In genomic region chr3:35269977-35270880, GRCm38 (mm10) we compare ENCODE assay signal across 16 mouse cellular contexts.
A peak's percentile ranks its signal among the peaks of the same experiment; 100 is the strongest.
DNase-seq lines count a peak whose midpoint lies in the region; ATAC-seq and TF ChIP-seq lines count a peak whose summit lies in the region.
"Had no signal": no experiment of that assay in that cellular context is flagged by ENCODE, and none has a peak within 500 bp of the region (broad histone marks: within the 10 kb centered on the region; RNA-seq: fewer than 3 reads in every experiment).

No protein-coding gene starts in this region.

- WGBS in forebrain, embryonic 10.5 days: 59% methylated on average over 7 of the region's 7 CpGs
- WGBS in forebrain, embryonic 16.5 days: 37% methylated on average over 7 of the region's 7 CpGs
- WGBS in forebrain, embryonic 14.5 days: 48% methylated on average over 7 of the region's 7 CpGs
- WGBS in hindbrain, postnatal 0 days: 35% methylated on average over 7 of the region's 7 CpGs
- 51% methylated on average over 7 of the region's 7 CpGs for WGBS in neural tube, embryonic 14.5 days

- ATAC-seq in forebrain, embryonic 16.5 days: no peak
- 0 out of 2 replicates have a peak, but pooled peaks have one; percentile 29 for ATAC-seq in forebrain, embryonic 14.5 days
- ATAC-seq in hindbrain, postnatal 0 days: peak; percentile 47; the same call in 1 of the 2 replicates
- peak; percentile 74; the same call in 1 of the 2 replicates for ATAC-seq in neural tube, embryonic 14.5 days (ENCODE audit: low read depth)
- ATAC-seq: intestine, embryonic 15.5 days had no signal

- H3K27me3 ChIP-seq in forebrain, embryonic 10.5 days (ENCODE audit: poor library complexity, severe bottlenecking): no peaks in the 10 kb centered on the region
- H3K27me3 ChIP-seq in forebrain, embryonic 16.5 days (replicated peaks; ENCODE audit: control insufficient read depth, insufficient read depth, low read length): no peaks in the 10 kb centered on the region
- H3K27me3 ChIP-seq in forebrain, embryonic 14.5 days (replicated peaks; ENCODE audit: control insufficient read depth, insufficient read depth, low read length): no peaks in the 10 kb centered on the region
- H3K27me3 ChIP-seq in hindbrain, postnatal 0 days (ENCODE audit: insufficient read depth, low read length): no peaks in the 10 kb centered on the region
- H3K27me3 ChIP-seq in neural tube, embryonic 14.5 days (ENCODE audit: control insufficient read depth, insufficient read depth, low read length): no peaks in the 10 kb centered on the region
- H3K27me3 ChIP-seq: intestine, embryonic 15.5 days; lung, embryonic 15.5 days had no signal

- no peaks in the 10 kb centered on the region for H3K9me3 ChIP-seq in forebrain, embryonic 10.5 days
- no peaks in the 10 kb centered on the region for H3K9me3 ChIP-seq in forebrain, embryonic 16.5 days (ENCODE audit: control insufficient read depth, low read length)
- H3K9me3 ChIP-seq in forebrain, embryonic 14.5 days (replicated peaks; ENCODE audit: control insufficient read depth, low read length): no peaks in the 10 kb centered on the region
- no peaks in the 10 kb centered on the region for H3K9me3 ChIP-seq in hindbrain, postnatal 0 days (ENCODE audit: low read length)
- H3K9me3 ChIP-seq in neural tube, embryonic 14.5 days (ENCODE audit: control insufficient read depth, low read length): no peaks in the 10 kb centered on the region
- H3K9me3 ChIP-seq: intestine, embryonic 15.5 days; lung, embryonic 15.5 days had no signal

- TF ChIP-seq CTCF in hindbrain, postnatal 0 days (IDR thresholded peaks at IDR 0.05; ENCODE audit: low read depth): no peak

- no peak overlapping the region for H3K4me2 ChIP-seq in forebrain, embryonic 16.5 days (ENCODE audit: low read length)
- H3K4me2 ChIP-seq in forebrain, embryonic 14.5 days (ENCODE audit: low read length): no peak overlapping the region
- no peak overlapping the region for H3K4me2 ChIP-seq in hindbrain, postnatal 0 days (ENCODE audit: low read depth, low read length)
- H3K4me2 ChIP-seq in neural tube, embryonic 14.5 days (ENCODE audit: low read depth, low read length): no peak overlapping the region
- H3K4me2 ChIP-seq: intestine, embryonic 15.5 days; lung, embryonic 15.5 days had no signal

- H3K27ac ChIP-seq in forebrain, embryonic 10.5 days: no peak overlapping the region
- no peak overlapping the region for H3K27ac ChIP-seq in forebrain, embryonic 16.5 days (ENCODE audit: low read length)
- H3K27ac ChIP-seq in forebrain, embryonic 14.5 days (ENCODE audit: low read depth, low read length): no peak overlapping the region
- no peak overlapping the region for H3K27ac ChIP-seq in hindbrain, postnatal 0 days
- H3K27ac ChIP-seq in neural tube, embryonic 14.5 days (ENCODE audit: low read depth, low read length): no peak overlapping the region
- H3K27ac ChIP-seq: heart, adult 2 months; intestine, embryonic 15.5 days; lung, embryonic 15.5 days had no signal

- no peak overlapping the region for H3K4me3 ChIP-seq in forebrain, embryonic 10.5 days
- no peak overlapping the region for H3K4me3 ChIP-seq in forebrain, embryonic 16.5 days (replicated peaks; ENCODE audit: low read length)
- H3K4me3 ChIP-seq in forebrain, embryonic 14.5 days (ENCODE audit: low read depth, low read length): no peak overlapping the region
- H3K4me3 ChIP-seq in hindbrain, postnatal 0 days (ENCODE audit: low read length): no peak overlapping the region
- H3K4me3 ChIP-seq in neural tube, embryonic 14.5 days (ENCODE audit: low read depth, low read length): no peak overlapping the region
- H3K4me3 ChIP-seq: heart, adult 2 months; intestine, embryonic 15.5 days; lung, embryonic 15.5 days had no signal

- H3K9ac ChIP-seq in forebrain, embryonic 16.5 days (replicated peaks; ENCODE audit: low read depth, low read length): no peak overlapping the region
- H3K9ac ChIP-seq in forebrain, embryonic 14.5 days (ENCODE audit: low read length): no peak overlapping the region
- H3K9ac ChIP-seq in hindbrain, postnatal 0 days (replicated peaks; ENCODE audit: low read length): no peak overlapping the region
- H3K9ac ChIP-seq in neural tube, embryonic 14.5 days (replicated peaks; ENCODE audit: low read depth, low read length): no peak overlapping the region
- H3K9ac ChIP-seq: intestine, embryonic 15.5 days; lung, embryonic 15.5 days had no signal

- H3K36me3 ChIP-seq in forebrain, embryonic 10.5 days (replicated peaks): no peaks in the 10 kb centered on the region
- no peaks in the 10 kb centered on the region for H3K36me3 ChIP-seq in forebrain, embryonic 16.5 days (ENCODE audit: control insufficient read depth, insufficient read depth)
- no peaks in the 10 kb centered on the region for H3K36me3 ChIP-seq in forebrain, embryonic 14.5 days (ENCODE audit: control insufficient read depth, insufficient read depth, low read length)
- no peaks in the 10 kb centered on the region for H3K36me3 ChIP-seq in hindbrain, postnatal 0 days (ENCODE audit: insufficient read depth, low read length)
- H3K36me3 ChIP-seq in neural tube, embryonic 14.5 days (ENCODE audit: control insufficient read depth, insufficient read depth, low read length): no peaks in the 10 kb centered on the region
- H3K36me3 ChIP-seq: intestine, embryonic 15.5 days; lung, embryonic 15.5 days had no signal

- DNase-seq in forebrain, embryonic 10.5 days (ENCODE audit: extremely low spot score, low spot score): peak; percentile 19
- DNase-seq in forebrain, embryonic 14.5 days (ENCODE audit: low spot score): peak; percentile 37
- peak; percentile 22 for DNase-seq in hindbrain, postnatal 0 days (ENCODE audit: low spot score)
- no peak for DNase-seq in lung, postnatal 36 days
- DNase-seq in left cerebral cortex, adult 9 months (ENCODE audit: low spot score in 2 of 2): no peak
- no peak for DNase-seq in urinary bladder, postnatal 10 days (ENCODE audit: low spot score)
- DNase-seq: adrenal gland, adult 2 months; cerebellum, adult 9-11 months; heart, adult 2 months; heart, postnatal 10 days; kidney, postnatal 10 days; liver had no signal

- peaks cover 24% of the 10 kb centered on the region for H3K4me1 ChIP-seq in forebrain, embryonic 10.5 days
- no peaks in the 10 kb centered on the region; the same call in 1 of the 2 replicates for H3K4me1 ChIP-seq in forebrain, embryonic 16.5 days (replicated peaks; ENCODE audit: control insufficient read depth, insufficient read depth, low read length)
- peaks cover 5% of the 10 kb centered on the region; the same call in 1 of the 2 replicates for H3K4me1 ChIP-seq in forebrain, embryonic 14.5 days (ENCODE audit: control insufficient read depth, insufficient read depth, low read length)
- H3K4me1 ChIP-seq in hindbrain, postnatal 0 days (ENCODE audit: insufficient read depth, low read length): peaks cover 9% of the 10 kb centered on the region; the same call in 1 of the 2 replicates
- no peaks in the 10 kb centered on the region for H3K4me1 ChIP-seq in neural tube, embryonic 14.5 days (ENCODE audit: control insufficient read depth, insufficient read depth, low read length)
- H3K4me1 ChIP-seq: intestine, embryonic 15.5 days; lung, embryonic 15.5 days had no signal

Comparison
In these comparisons a context has a peak if more than half of its experiments do, and no peak if none do; other contexts are left out.
1. DNase-seq: peak in forebrain, embryonic 10.5 days (single experiment), forebrain, embryonic 14.5 days (single experiment) and hindbrain, postnatal 0 days (single experiment); none in lung, postnatal 36 days (single experiment), left cerebral cortex, adult 9 months (0 of 2) and urinary bladder, postnatal 10 days (single experiment).